Mouse (Mus musculus) left cerebral cortex, adult 8-10 months (tissue): ENCODE data around the gene Stard3nl. TPM values are rescaled to one million over a fixed set of nuclear protein-coding genes. Genes with fewer than 3 reads are reported as not detected.
"Not testable (repeated sequence)": the region's sequence is repeated elsewhere in the genome, so short reads cannot be mapped to it uniquely, and the experiment has no call there.

ENCODE experiments used
- DNase-seq, 2 experiments: peaks; one replicate each; pipeline ENCODE4 v3.0.0; 2022; ENCODE audit warnings: low spot score in 2 of 2
- total RNA-seq, 4 experiments: library from RNA; stranded (reverse); gene quantifications; 2 replicates each; pipeline ENCODE4 v1.2.4; 2022

Gene Stard3nl
- total RNA-seq, 4 experiments from 2014 or later = 58.7 to 66.9 (median 63.6) TPM

- DNase-seq = no peak
Observed at GRCm38 (mm10) chr13:19385226-19385625, 10.4 kb downstream of the Stard3nl start.

- DNase-seq = no peak
Observed at GRCm38 (mm10) chr13:19381112-19381828, 14.3 kb downstream of the Stard3nl start.

GRCm38 (mm10) chr13:19379313-19379712 is 16.3 kb downstream of the Stard3nl start:
- DNase-seq = no peak

GRCm38 (mm10) chr13:19372133-19372729 is 23.4 kb downstream of the Stard3nl start:
- no peak for DNase-seq

GRCm38 (mm10) chr13:19368817-19369216 is 26.8 kb downstream of the Stard3nl start:
- no peak for DNase-seq

GRCm38 (mm10) chr13:19367536-19367935 is 28.1 kb downstream of the Stard3nl start:
- DNase-seq = no peak

GRCm38 (mm10) chr13:19366866-19367265 is 28.7 kb downstream of the Stard3nl start:
- DNase-seq = no peak

- DNase-seq = peak in 1 of 2 experiments; percentile 38
Observed at GRCm38 (mm10) chr13:19365596-19365995, 30.0 kb downstream of the Stard3nl start.

- no peak for DNase-seq
Observed at GRCm38 (mm10) chr13:19364245-19364772, 31.3 kb downstream of the Stard3nl start.

GRCm38 (mm10) chr13:19362358-19362757 is 33.2 kb downstream of the Stard3nl start:
- no peak for DNase-seq

GRCm38 (mm10) chr13:19358027-19358426 is 37.6 kb downstream of the Stard3nl start:
- DNase-seq = no peak

- no peak for DNase-seq
Observed at GRCm38 (mm10) chr13:19357301-19357700, 38.3 kb downstream of the Stard3nl start.

- DNase-seq = no peak
Observed at GRCm38 (mm10) chr13:19356720-19357119, 38.9 kb downstream of the Stard3nl start.

- DNase-seq = no peak
Observed at GRCm38 (mm10) chr13:19356120-19356519, 39.5 kb downstream of the Stard3nl start.

- no peak for DNase-seq
Observed at GRCm38 (mm10) chr13:19352795-19353194, 42.8 kb downstream of the Stard3nl start.

- not testable (repeated sequence) for DNase-seq
Observed at GRCm38 (mm10) chr13:19340356-19340755, 55.2 kb downstream of the Stard3nl start.

GRCm38 (mm10) chr13:19336310-19336709 is 59.3 kb downstream of the Stard3nl start:
- DNase-seq = peak in 1 of 2 experiments; percentile 35

Other genes with a start within 250 kb of the Stard3nl start
- 100 to 1,000 TPM in 2 of 4 experiments, 10 to 100 TPM in 2; 98.0 to 108 (median 103) TPM for gene Epdr1, start 224.1 kb upstream of the Stard3nl start, total RNA-seq
- 1 to 10 TPM; 1.4 to 2.0 (median 1.9) TPM for gene Sfrp4, start 227.3 kb upstream of the Stard3nl start, total RNA-seq